Mouse (Mus musculus): ENCODE results near the gene Zfp276.

GRCm38 (mm10) chr8:123292785-123293184 is 38.8 kb downstream of the Zfp276 start:
- no peak for TF ChIP-seq CTCF (IDR thresholded peaks at IDR 0.05; ENCODE audit: extremely low read depth, insufficient read depth, low read length)
- TF ChIP-seq POLR2A (IDR thresholded peaks at IDR 0.05; ENCODE audit: extremely low read depth, insufficient read depth, low read length), result no peak
